Mouse (Mus musculus): Measurements from ENCODE around the gene Uhrf1.
A peak's percentile ranks its signal among the peaks of the same experiment; 100 is the strongest.

The Uhrf1 gene

DNA sequence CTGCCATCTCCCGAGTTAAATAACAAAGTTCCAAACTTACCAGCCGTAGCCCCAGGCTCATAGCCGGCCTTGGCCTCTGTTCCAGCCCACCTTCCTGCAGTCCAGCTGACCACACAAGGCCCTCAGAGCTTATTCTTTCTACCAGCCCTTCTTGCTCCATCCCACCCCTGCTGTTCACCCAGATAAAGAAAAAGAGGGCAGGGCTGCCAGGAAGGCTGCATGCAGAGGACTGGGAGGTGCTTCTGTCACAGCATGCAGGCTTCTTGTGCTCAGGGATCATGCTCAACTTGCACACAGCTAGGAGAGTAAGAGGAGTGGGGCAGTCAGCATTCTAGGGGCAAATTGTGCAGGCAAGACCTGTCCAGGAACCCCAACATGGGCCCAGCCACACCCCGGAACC is 45.0 kb downstream of the Uhrf1 start:
- no peak for DNase-seq (ENCODE audit: low read depth)

DNA sequence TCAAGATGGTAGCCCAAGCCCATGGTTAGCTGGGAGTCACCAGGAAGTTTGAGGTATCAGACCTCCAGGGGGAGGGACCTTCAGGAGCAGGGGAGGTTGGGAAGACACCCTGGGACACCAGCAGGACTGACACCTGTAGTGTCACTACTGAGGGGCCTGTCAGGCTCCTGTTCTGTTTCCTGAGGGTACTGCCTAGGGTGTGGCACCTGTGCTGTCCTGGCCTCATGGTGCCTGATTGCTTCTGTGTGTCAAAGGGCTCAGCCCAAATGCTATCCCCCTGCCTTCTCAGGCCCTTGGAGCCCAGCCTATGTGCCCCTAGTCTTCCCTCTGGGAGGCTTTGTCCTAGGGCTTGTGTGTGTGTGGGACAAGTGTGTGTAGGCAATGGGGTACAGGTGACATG is 45.5 kb downstream of the Uhrf1 start:
- DNase-seq (ENCODE audit: low read depth): no peak

DNA sequence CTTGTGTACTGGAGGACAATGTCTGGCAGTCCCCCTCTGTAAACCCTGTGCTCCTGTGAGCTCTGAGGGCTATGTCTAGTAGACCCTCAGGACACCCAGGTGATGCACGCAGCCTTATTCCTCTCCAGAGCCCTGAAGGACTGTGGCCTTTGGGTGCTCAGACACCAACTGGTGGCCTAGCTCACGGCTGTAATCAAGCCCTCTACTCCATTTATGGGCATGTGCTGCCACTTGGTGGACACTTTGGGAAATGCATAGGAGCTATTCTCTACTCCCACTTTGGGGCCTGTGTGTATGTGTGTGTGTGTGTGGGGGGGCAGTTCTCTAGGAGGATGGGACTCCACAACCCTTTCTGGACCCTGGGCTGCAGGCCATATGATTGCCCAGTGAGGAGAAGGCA is 47.6 kb downstream of the Uhrf1 start:
- peak; percentile 90 for DNase-seq (ENCODE audit: low read depth)

DNA sequence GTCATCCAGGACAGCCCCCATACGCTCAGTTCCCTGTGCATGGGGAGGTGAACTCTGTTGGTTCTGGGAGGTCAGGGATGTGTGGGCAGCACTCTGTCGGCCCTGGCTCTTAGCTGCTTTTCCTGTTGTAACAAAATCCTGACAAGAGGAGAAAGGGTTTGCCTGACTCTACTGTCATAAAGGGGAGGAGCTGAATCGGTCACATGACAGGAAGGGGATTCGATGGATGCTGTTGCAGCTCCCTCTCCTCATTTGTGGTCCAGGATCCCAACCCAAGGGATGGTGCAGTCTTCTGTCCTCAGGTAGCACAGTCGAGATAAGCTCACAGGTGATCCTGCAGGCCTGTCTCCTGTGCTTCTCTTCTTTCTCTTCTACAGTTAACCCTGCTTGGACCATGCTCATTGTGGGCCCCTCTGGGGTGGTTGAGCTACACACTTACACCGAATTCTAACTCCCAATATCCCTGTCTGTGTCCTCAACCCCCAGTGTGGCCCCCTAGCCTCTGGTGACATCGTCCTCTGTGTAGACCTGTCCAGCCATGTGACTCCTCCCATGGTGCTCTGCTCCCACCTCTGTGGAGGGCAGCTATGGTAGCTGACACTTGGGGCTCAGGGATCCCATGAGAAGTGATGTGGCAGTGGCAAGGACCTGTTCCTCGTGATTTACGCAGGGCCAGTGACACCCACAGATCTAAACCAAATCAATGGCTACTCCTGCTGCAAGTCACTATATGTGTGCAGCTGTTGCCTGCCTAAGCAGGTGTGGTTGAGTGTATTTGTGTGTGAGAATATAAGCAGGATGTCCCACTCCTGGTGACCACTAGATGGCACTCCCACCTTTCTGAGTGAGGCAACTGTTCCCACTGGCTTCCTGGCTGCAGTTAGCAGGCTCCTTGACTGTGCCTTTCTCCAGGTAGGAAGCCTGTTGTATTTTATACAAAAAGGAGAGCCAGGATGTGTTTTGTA is 54.1 kb downstream of the Uhrf1 start:
- peak; percentile 89 for DNase-seq (ENCODE audit: low read depth)

DNA sequence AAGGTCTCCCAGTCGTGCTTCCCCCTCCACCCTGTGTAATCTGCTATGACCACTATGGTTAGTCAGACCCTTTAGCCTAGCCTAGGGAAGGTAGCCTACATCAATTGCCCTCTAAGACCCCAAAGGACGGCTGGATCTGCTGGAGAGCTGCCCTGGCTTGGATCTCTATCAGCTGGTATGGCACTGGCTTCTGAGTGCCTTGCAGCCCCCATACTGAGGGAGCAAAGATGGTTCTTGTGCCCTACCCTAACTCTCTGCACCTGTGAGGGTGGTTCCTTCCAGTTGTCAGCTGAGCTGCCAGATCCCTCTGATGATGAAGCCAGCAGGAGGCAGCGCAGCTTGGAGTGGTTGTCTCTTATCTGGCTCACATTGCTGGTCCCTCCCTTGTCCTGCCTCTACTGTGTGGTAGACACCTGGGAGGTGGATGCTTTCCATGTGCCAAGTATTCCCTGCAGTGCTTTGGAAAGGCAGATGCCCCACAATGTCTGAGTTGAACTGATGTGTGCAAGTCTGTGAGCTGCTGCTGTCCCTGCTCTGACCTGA is 56.1 kb downstream of the Uhrf1 start:
- DNase-seq (ENCODE audit: low read depth): no peak

DNA sequence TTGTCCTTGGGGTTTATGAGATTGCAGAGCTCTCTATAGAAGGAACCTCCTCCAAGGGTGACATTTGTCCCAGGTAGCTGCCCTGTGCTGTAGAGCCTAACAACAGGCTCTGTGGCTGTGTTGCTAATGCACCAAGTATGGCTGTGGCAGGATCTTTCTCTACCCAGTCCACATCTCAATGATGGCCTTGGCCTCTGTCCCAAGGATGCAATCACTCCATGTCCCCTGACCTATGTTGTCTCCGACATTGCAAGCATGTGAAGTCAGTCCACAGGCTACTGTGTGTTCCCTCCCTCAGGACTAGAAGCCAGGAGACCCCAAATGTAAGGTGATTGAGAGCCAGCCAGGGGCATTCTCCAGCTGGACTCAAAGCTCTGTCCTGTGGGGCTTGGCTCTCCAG is 56.7 kb downstream of the Uhrf1 start:
- DNase-seq (ENCODE audit: low read depth): no peak

DNA sequence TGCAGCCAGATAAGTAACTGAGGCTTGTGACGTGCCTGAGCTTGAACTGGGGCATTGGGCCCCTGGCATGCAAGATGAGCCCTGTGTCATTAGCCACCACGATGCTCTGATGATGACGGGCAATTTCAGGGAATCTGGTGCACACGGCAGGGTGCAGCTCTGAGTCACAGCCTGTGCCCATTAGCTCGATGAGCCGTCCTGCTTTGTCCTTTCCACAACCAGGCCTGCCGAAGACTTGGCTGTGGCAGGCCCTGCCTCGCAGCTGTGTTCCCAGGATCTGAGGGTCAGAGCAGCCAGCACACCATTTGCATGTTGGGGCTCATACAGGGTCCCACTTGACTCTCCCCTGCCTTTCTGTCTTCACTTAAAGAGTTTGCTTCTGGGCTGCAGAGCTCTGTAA is 57.3 kb downstream of the Uhrf1 start:
- DNase-seq (ENCODE audit: low read depth): peak; percentile 42

DNA sequence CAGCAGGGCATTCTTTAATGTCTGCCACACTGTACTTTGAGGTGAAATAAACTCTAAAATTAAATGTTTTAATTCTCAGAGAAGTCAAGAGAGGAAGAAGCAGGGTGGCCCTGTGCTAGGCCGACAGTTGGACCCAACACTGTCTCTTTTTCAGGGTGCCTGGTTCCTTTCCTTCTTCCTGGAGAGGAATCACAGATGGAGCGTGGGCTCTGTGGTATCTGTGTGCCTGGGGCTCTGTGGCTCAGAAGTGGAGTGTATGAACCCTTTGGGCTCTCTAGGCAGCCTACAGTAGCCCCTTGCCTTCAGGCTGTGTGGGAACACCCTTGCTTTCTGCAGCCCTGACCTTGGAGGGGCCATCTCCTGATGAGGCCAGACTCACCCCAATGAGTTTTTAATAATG is 58.4 kb downstream of the Uhrf1 start:
- DNase-seq (ENCODE audit: low read depth): no peak

DNA sequence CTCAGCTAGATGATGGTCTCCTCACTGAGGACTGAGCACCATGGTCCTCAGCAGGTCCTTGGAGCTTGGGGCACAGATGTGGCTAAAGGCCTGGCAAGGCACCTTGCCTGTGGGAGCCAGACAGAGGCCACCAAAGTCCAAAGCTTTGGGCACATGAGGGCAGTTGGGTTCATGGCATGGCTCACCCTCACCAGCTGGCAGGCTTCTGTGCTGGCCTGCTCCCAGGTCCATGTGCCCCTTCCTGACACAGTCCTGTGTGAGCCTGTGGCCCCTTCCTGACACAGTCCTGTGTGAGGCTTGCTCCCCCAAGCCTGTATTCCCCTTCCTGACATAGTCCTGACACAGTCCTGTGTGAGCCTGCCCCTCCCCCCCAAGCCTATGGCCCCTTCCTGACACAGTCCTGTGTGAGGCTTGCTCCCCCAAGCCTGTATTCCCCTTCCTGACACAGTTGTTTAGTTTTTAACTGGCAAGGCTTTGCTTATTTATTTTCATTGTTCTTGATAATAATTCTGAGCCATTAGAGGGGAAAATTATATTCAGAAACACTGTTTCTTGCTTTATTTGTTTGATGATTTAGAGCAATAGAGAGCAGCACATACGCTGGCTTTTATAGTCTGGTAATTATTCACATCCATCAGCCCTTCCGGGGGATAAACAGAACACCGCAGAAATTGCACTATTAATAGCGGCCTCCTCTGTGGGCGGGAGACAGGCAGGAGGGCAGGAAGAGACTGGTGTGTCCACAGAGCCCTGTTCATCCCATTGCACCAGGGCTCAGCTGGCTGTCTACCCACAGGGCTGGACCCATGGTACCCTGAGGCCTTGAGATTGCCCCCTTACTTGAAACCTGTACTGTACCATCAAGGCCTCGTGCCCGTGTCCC is 62.9 kb downstream of the Uhrf1 start:
- no peak for DNase-seq (ENCODE audit: low read depth)

DNA sequence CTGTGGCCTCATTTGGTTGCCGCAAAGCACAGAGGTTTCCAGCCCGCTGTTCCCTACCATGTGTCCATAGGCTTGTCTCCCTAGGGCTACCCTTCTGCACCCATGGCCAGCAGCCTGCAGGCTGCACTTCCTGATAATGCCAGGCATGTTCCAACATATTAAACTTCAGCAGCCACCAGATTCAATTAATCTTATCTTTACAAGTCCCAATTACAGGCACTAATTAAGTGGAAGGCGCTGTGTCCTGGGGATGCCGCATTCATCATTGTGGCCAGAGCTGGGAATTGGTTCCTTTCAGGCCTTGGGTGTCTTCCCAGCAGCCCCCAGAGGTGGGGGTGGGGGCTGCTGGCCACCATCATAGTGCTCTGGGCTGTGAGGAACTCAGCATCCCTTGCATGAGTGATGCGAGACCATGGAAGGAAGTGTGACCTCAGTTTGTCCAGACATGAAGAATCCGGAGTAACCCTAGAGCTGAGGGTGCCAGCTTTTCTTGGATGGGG is 65.2 kb downstream of the Uhrf1 start:
- no peak for DNase-seq (ENCODE audit: low read depth)

DNA sequence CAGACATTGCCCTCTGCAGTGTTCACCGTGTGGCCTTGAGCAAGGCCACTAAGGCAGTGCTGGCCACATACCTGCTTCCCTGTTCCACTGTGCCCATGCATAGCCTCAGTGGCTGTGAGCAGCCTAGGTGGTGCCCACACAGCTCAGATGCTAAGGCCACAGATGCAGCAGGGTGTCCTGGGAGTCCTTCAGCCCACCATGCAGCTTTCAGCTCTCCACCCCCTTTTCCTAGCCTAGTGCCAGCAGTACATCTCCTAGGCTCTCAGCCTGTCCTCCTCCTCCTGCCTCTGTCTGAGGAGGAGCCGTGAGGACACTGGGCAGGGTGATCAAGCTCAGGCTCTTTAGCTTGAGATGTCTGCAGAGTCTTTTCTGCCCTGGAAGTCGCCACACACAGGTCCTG is 67.0 kb downstream of the Uhrf1 start:
- DNase-seq (ENCODE audit: low read depth): no peak

DNA sequence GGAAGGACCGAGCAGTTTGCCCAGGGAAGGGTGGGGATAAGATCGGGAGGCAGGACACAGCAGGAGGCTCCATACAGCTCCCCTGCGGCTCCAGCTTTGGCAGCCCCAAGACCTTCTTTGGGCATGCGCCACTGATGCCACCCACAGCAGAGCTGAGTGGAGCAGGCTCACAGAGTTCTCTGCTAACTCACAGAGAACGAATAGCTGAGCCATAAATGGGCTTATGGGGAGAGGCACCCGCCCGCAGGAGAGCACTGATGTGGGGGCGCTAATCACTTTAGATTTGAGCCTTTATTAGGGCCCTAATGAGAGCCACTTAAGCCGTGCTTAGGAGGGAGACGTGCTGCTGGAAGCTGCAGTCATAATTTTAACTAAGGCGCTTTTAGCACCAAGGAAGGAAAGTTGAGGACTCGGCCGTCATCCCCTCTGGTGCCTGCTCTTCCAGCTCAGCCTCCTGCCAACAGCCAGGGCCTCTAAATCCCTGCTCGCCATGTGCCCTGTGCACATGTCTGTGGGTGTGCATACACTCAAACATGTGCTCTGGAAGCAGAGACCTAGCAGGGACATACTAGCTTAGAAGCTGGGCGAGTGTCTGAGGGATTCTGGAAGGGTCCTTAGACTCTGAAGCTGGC is 68.0 kb downstream of the Uhrf1 start:
- no peak for DNase-seq (ENCODE audit: low read depth)

DNA sequence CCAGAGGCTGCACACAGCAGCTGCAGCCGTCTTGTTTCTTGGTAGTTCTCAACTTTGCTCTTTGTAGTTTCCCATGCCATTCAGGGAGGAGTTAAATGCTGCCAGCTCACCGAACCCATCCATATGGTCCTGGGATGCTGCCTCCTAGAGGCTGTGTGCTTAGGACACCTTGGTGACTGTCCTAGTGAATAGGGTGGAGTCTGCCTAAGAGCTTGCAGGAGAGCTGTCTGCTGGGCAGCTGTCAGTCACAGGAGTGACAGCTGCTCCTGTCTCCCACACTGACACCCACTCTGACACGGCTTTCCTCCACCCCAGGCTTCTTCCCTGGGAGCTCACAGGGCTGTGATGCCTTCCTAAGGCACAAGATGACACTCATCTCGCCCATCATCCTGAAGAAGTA is 69.0 kb downstream of the Uhrf1 start:
- no peak for DNase-seq (ENCODE audit: low read depth)
